Mouse (Mus musculus) gastrocnemius, postnatal 14 days (tissue): Measurements from ENCODE around the gene B3gnt2. TPM values are rescaled to one million over a fixed set of nuclear protein-coding genes. Genes with fewer than 3 reads are reported as not detected.
A peak's percentile ranks its signal among the peaks of the same experiment; 100 is the strongest.

Source experiments
- DNase-seq: peaks from one replicate; pipeline ENCODE4 v3.0.0; 2021; ENCODE audit warnings: mixed read lengths
- intact Hi-C: fragments of 180-260 bp; cut with DNase I; formaldehyde crosslinking; loops from one replicate; pipeline ENCODE4 v1.15.1; 2025; ENCODE audit warnings: low total_unique reads
- total RNA-seq, 2 experiments: library from RNA; stranded (reverse); gene quantifications; 2 replicates each; pipeline ENCODE4 v1.2.3; 2021

The B3gnt2 gene
- total RNA-seq, 2 experiments from 2014 or later = 4.4 to 5.7 TPM

DNA sequence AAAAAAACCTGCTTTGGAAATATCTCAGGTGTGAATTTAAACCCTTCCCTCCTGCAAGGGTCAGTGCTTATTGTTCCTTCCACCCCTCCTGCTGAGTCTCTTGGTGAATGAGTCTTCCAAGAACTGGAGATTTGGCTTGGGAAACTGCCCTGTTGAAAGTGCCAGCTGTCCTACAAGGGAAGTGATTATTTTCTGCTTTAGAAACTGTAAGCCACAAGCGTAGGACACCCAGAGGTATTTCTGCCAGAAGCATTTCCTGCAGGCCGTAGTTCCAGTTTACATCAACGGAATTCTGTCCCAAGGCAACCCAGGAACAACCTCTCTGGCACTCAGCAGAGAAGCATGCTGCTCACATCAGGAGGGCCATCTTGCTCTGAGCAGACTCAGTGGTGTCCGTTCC is 12.6 kb upstream of the B3gnt2 start:
- intact Hi-C loops = no loop called here
- peak; percentile 32 for DNase-seq

DNA sequence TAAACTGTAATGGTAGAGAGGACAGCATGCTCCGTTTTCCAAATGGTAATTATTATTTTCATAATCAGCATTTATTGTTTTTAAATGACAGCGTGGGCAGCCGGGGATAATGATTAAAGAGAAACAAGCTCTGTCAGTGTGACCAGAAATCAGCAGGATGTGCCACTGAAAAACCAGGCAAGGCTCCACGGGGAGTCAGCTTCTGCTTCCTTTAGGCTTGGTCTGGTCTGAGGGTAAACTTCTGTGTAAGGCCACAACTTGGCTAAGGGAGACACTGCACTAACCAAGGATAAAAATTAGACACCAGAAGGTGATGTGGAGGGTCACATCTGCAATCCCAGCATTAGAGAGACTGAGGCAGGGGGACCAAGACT is 11.5 kb upstream of the B3gnt2 start:
- DNase-seq = no peak
- intact Hi-C loops = no loop called here

DNA sequence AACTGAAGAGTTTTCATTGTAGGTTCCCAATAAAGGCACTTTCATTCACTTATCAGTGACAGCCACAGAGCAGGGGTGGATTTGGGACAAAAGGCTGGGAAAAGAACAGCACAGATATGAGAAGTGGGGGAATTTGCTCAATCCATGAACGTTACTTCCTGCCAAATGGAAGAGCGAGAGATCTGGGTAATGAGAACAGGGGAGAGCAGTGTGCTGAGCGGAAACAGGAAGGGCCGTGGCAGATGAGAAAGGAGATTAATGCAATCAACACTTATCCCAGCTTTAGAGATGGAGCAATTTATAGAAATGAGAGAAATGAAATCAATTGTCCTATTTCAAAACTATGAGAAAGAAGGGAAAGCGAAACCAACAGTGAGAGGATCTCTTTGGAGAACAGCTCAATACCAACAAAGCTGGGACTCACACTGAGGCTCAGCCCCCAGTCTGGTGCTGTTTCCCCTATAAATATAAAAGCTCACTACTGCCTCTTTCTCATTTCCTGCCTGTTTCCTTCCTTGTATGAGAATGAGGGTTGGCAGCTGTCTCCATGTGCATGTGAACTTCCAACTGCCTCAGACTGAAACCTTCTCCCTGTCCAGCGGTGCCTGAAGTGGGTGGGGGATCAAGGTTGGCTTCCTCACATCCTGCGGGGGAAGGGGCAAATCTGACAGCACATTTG is 11.0 kb upstream of the B3gnt2 start:
- intact Hi-C loops = no loop called here
- DNase-seq = no peak

DNA sequence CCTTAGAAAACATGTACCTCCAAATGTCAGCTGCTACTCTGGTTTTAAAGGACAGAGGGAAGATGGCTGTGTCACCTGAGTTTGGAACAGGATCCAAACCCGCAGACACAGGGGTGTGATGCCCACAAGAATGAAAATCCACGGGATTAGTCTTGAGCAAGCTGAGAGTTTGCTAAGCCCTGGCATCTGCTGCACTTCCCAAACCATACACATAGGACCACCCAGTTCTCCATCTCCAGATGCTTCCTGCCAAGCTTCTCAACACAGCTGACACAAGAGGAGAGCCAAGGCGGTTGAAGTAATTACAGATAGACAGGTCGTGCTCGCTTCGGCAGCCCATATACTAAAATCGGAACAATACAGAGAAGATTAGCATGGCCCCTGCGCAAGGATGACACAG is 7.8 kb upstream of the B3gnt2 start:
- intact Hi-C loops = loop anchor here (10.0 kb wide), 1 partner anchor 86 kb away; no protein-coding TSS in a partner anchor
- DNase-seq = no peak

DNA sequence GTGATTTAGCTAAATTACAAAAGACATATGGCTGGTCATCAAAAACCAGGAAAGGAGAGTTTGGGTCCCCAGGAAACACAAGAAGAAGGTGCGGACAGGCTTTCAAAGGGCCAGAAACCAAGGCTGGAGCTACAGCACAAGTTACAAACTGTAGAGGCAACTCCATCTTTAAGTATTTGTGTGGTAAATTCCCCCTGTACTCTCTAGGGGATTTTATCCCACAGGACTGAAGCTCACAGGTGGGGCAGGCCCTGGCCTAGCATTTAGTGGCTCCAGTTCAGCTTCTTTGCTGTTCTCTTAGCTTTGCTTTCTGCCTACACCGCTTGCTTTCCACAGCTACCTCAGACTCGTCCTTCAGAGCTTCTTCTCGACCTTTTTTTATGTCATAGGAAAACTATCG is 6.9 kb upstream of the B3gnt2 start:
- no peak for DNase-seq
- intact Hi-C loops = loop anchor here (10.0 kb wide), 1 partner anchor 87 kb away; no protein-coding TSS in a partner anchor

DNA sequence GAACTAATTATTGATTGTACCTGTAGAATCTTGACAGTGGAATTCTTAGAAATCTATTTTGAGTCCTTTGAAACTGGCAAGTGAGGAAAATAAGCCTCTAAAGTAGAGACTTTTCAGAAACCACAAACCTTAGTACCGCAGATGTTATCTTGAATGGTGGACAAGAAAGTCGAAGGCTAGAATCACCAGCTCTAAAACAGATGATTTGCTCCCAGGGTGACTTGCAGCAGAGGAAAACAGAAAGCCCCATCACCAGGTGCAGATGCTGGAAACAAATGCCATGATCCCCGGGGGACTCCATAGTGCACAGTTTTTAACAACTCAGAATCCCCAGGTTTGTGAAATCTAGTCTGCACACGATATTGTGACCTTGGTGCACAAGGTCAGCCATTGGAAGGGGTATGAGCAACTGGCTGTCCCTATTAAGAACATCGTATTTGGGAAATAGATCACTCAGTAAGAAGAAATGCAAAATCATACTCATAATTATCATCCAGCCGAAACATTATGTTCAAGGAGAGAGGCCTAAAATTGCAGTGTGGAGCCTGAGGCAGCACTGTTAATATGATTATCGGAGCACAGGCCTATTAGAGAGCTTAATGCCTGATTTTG is 5.0 kb upstream of the B3gnt2 start:
- DNase-seq = no peak
- intact Hi-C loops = loop anchor here (10.0 kb wide), 1 partner anchor 89 kb away; no protein-coding TSS in a partner anchor

DNA sequence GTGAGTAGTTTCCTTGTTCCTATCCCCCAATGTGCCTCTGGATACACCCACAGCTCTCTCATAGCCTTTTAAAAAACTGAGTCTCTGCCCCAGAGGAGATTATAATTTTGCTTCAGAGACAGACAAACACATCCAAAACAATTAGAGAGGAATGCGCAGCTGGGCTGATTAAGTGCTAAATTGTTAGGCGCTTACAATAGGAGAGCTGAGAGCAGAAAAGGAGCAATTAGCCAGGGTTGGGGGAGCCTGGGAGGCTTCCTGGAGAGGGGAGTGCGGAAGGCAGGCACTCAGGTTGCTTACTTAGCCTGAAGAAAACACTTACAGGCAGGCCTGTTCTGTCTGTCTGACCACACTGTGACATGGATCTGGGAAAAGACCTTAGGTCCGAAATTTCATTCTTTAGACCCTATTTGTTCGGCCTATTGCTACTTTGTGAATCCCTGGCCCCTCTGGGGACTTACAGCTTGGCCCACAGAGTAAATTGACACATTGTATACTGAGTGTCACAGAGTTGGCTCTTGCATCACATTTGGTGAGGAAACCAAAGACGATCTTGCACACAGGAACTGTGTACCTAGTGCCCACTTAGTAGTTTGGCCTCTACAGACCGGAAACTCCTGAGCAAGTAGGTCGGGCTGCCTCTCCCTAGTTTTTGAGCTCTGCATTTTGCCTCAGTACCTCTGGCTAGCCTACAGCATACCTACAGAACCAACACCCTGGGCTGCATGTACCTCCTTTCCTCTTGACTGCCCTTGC is 3.7 kb upstream of the B3gnt2 start:
- intact Hi-C loops = loop anchor here (10.0 kb wide), 1 partner anchor 90 kb away; no protein-coding TSS in a partner anchor
- no peak for DNase-seq

DNA sequence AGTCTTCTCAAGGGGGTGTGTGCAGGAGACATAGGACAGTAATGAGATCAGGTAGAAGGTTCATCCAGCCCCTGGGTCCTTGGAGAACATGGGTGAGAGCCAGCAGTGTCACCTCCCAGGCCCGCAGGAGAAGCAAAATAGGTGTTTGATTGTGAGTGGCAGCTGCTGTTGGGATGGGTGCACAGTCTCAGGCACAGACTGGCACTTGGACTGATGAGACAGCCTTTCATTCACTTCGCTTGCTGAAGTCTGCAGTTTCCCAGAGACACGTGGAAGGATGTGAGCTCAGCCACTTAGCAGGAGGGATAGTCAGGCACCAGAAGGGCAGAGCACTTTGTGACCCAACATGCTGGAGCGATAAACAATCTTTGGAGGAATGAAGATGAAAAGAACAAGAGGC is 2.8 kb upstream of the B3gnt2 start:
- DNase-seq = no peak
- intact Hi-C loops = loop anchor here (10.0 kb wide), 1 partner anchor 91 kb away; no protein-coding TSS in a partner anchor

DNA sequence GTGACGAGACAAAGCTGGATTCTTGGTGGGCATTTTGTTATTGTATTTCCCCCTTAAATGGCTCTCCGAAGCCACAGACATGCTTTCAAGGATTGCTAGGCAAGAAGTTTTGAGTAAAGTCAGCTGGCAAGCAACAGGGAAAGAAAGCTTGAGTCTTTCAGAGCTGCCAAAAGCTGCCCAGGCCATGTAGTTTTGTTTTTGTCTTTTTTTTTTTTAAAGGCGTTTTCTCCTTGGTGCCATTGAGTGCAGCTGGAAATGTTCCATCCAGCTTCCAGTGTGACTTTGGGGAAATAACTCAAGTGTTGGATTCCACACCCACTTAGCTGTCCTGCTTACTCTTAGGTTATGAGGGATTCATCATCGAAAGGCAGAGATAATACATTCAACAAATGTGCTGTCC is 554 bp upstream of the B3gnt2 start:
- DNase-seq = no peak
- intact Hi-C loops = loop anchor here (10.0 kb wide), 1 partner anchor 93 kb away; no protein-coding TSS in a partner anchor

DNA sequence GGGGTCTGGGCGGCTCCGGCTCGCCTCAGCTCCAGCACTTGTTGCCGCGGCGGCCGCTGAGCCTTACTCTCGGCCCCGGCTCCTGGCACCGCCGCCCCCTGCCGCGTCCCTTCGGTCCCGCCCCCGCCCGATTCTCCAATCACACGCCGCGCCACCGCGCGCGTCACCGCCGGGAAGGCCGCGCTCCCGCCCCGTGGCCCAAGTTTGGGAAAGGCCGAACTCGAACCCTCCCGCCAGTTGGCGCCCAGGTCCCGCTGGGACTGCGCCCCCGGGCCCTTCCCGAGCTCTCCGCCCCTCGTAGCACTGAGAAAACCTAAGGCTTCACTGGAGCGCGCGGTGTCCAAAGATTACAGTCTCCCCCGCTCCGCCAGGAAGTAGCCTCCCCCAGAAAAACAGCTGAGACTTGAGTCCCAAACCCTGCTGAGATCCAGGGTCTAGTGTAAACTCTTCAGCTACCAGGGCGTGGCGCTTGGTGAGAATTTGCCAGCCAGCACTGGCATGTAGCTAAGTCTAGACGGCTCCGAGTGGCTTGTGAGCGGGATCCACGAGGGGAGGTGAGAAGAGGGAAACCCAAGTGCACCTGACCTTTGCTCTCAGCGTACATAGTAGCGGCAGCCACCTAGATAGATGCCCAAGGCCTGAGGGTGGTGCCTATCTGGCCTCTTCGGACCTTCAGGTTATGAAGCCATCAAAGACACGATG is 977 bp downstream of the B3gnt2 start:
- DNase-seq = peak; percentile 89
- intact Hi-C loops = loop anchor here (10.0 kb wide), 1 partner anchor 95 kb away; no protein-coding TSS in a partner anchor

DNA sequence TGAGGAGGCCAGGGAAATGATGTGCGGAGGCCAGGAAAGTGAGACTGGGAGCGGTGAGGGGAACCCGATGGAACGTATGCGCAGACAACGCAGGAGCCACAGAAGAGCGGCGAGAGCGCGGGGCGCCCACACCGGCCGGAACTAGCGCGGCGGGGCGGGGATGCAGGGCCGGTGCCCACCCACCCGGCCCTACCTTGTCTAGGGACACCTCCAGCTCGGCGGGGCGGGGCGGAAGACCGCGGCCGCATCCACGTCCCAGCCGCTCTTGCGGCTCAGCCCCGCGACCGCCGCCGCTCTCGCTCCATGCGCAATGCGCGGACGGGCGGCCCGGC is 1.5 kb downstream of the B3gnt2 start:
- DNase-seq = no peak
- intact Hi-C loops = no loop called here

DNA sequence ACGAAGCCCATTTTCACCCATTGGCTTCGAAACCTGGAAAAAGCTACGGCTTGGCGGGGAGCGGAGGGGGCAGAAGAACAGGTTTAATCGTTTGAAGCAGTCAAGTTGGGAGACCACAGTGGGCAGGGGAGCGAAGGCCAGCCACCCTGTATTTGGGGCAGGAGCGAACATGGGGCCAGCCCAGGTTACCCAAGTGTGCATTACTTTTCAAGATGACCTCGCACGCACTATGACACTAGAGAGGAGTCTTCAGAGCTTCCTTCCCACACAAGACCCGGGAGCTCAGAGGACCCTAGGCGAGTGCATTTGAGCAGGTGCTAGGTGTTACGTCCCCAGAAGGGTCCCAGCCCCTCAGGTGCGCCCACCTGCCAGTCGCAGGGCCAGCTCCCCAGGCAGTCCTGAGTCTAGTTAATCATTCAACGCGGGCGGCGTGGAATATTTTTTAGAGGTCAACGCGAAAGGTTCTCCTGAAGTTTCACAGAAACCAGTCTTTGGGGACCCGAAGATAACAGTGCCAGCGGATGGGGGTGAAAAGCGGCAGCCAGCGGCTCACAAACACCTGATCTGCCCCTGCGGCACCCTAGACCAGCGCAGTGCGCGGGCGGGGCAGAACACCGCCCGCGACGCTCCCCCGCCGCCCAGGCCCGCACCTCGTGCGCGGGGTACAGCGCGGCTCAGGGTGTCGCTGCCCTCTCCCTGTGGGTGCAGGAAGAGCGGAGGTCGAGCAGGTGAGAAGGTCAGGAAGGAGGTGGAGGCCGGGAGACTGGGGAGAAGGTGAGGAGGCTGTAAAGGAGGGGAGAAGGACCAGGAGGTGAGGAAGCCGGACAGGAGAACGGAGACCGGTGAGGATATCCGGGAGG is 2.1 kb downstream of the B3gnt2 start:
- intact Hi-C loops = no loop called here
- DNase-seq = no peak

DNA sequence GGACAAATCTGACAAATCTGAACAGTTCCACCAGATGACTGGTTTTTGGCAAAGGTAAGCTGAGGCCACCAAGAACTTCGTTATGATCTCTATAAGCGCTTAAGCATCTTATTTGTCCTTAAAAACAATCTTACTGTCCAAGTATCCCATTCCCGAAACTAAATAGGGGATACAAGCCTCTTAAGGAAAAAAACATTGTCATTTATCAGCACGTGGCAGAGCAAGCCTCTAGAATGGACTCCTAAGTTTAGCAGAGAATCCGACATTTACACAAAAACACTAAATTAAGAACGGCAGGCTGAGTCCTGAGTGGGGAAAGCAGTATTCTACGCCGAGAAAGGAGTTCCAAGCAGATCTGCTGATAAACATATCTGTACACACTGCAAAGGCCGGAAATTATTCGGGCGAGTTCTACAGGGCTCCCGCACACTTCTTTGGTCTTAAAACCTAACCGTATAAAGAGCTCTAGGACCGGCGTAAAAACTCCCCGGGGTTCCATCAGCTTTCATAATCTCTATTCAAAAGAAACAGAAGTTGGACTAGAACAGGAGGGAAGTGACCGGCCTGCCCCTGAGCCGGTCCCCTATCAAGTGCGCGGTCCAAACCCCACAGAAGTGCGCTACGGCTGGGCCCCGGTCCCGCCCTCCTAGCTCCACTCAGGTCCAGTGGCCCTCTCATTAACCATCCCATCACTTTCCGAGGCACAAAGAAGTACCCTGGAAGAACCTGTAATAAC is 2.9 kb downstream of the B3gnt2 start:
- intact Hi-C loops = no loop called here
- no peak for DNase-seq

DNA sequence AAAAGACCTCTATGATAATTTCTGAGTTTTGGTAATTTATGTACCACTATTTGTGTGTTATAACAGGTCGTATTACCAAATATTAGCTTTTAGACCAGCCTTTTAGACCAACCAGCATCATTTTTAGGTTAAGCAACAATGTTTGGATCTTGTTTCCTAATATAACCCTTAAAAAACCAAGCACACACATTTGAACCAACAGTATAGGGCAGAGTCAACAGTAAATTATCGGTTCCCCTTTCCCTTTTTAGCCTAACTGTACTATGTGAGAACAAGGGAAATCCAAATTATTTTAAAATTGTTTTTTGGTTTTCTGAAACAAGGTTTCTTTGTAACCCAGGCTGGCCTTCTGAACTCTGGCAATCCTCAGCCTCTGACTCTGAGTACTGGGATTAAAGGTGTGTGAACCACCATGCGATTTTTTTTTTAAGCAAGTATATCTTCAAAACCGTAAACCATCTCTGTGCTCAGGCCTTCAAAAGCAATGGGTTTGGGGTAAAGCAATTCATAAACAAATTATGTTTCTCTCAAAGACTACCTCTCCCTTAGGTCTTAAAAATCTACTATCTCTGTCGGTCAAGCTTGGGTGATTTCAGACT is 3.6 kb downstream of the B3gnt2 start:
- intact Hi-C loops = no loop called here

DNA sequence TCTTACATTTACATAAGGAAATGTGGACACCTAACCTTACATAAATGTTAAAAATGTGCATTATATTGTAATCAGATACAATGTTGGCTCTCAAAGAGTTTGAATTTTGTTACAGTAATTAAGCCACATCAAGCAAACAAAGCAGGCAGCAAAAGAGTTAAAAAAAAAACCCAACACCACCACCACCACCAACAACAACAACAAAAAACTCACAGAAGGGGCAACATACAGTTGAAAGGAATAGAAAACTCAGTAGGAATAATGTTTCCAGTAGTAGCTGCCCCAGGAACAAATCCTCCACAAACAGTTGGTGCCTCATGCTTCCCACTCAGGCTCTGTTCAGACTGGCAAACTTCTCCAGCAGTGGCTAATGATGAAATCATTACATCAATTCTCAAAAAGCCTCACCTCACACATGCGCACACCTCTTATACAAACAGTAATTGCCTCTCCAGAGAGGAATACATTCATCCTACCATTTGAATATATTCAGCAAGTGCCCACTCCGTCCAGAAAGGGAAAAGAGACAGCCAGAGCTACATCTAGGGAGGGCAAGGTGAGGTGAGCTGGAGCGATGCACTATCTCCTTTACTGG is 4.3 kb downstream of the B3gnt2 start:
- no peak for DNase-seq
- intact Hi-C loops = no loop called here

More for the DNA sequence above, 3.6 kb downstream of the B3gnt2 start:
- DNase-seq = no peak

DNA sequence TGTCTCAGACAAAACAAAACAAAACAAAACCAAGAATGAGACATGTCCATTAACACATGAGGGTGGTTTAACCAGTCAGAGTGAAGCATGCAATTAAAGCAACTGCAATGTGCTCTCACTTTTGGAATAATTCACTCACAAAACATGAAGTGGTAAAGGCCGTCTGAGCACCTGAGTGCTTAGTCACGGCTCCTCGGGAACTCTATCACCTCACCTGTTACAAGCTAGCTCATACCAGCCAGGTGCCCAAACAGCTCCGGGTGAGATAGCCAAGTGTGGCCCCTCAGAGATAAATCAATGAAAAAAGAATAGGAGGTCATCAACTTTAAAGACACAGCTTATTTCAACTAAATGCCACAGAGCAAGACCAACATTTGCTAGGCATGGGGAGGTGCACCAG is 6.2 kb downstream of the B3gnt2 start:
- intact Hi-C loops = no loop called here
- DNase-seq = no peak

DNA sequence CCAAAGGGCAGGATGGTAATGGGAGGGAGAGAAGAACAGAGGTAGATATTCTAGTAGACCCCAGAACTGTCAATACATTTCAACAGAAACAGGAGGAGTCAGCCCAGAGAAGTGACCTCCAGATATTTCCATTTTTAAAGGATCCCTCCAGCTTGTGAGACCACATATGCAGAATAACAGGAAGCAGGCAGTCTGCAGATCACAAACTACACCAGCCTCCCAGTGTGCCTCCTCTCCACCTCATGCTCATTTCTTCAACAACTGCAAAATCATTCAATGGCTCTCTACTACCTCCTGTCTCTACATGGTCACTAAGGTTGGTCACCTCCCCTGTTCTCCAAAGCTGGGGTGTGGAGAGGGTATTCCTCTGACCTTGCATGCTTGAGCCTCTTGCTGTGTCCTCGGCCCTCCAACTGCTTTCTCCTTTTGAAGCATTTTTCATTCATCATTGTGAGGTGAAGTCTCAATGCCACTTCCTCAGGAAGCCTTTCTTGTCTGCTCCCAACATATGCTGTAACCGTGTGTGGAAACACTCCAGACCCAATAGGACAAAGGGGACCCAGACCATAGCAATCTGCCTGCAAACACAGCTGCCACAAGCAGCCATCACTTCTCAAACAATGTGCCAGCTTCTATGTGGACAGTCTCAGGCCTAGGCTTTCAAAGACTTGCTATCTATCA is 7.1 kb downstream of the B3gnt2 start:
- intact Hi-C loops = no loop called here
- DNase-seq = no peak
